Mouse (Mus musculus): Measurements from ENCODE around the gene Pygl. TPM values are rescaled to one million over a fixed set of nuclear protein-coding genes. Genes with fewer than 3 reads are reported as not detected.
A peak's percentile ranks its signal among the peaks of the same experiment; 100 is the strongest.

The Pygl gene
- polyA plus RNA-seq, 1 experiment from 2014 or later, result 5.1 TPM

- 87% methylated on average over 6 of the region's 6 CpGs for WGBS
- Histone ChIP-seq H3K36me3 (ENCODE audit: control insufficient read depth, insufficient read depth) (no peaks in the 10 kb centered on the region), H3K9me3 (ENCODE audit: control insufficient read depth, low read length) (no peaks in the 10 kb centered on the region), H3K4me1 (replicated peaks; ENCODE audit: control insufficient read depth, insufficient read depth, low read length) (peaks cover 4% of the 10 kb centered on the region), H3K27me3 (replicated peaks; ENCODE audit: control insufficient read depth, insufficient read depth, low read length) (no peaks in the 10 kb centered on the region), H3K4me3 (replicated peaks; ENCODE audit: low read length) (no peak overlapping the region), H3K27ac (ENCODE audit: low read length) (no peak overlapping the region), H3K9ac (replicated peaks; ENCODE audit: low read depth, low read length) (no peak overlapping the region), H3K4me2 (ENCODE audit: low read length) (no peak overlapping the region)
- ATAC-seq, result no peak
Observed at GRCm38 (mm10) chr12:70213601-70214000, 17.7 kb downstream of the Pygl start.

DNA sequence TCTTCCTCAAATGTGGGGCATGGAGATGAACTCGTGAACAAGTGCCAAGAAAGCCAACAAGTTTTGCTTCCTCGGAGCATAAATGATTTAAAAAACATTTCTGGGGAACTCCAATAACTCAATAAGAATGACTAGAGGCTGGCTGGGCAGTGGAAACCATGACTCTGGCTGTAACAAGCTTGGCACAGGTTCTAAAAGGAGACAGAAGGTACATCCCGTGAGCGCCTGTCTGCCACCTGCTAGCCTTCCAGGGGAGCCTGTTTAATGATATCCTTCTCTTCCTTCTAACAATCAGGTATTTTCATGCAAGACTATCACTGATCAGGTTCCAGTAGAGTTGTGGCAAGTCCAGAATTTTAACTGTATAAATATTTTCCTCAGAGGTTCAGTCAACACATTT, 18.8 kb downstream of the Pygl start:
- Histone ChIP-seq H3K9ac (replicated peaks; ENCODE audit: low read depth, low read length) (no peak overlapping the region), H3K4me3 (replicated peaks; ENCODE audit: low read length) (no peak overlapping the region), H3K4me1 (replicated peaks; ENCODE audit: control insufficient read depth, insufficient read depth, low read length) (peaks cover 4% of the 10 kb centered on the region), H3K27me3 (replicated peaks; ENCODE audit: control insufficient read depth, insufficient read depth, low read length) (no peaks in the 10 kb centered on the region), H3K4me2 (ENCODE audit: low read length) (no peak overlapping the region), H3K27ac (ENCODE audit: low read length) (no peak overlapping the region), H3K9me3 (ENCODE audit: control insufficient read depth, low read length) (no peaks in the 10 kb centered on the region), H3K36me3 (ENCODE audit: control insufficient read depth, insufficient read depth) (no peaks in the 10 kb centered on the region)
- no peak for ATAC-seq
- 56% methylated on average over 4 of the region's 4 CpGs for WGBS

GRCm38 (mm10) chr12:70208214-70208613, 23.1 kb downstream of the Pygl start:
- Histone ChIP-seq H3K9me3 (ENCODE audit: control insufficient read depth, low read length) (no peaks in the 10 kb centered on the region), H3K27ac (ENCODE audit: low read length) (no peak overlapping the region), H3K4me3 (replicated peaks; ENCODE audit: low read length) (no peak overlapping the region), H3K9ac (replicated peaks; ENCODE audit: low read depth, low read length) (no peak overlapping the region), H3K4me2 (ENCODE audit: low read length) (no peak overlapping the region), H3K27me3 (replicated peaks; ENCODE audit: control insufficient read depth, insufficient read depth, low read length) (no peaks in the 10 kb centered on the region), H3K4me1 (replicated peaks; ENCODE audit: control insufficient read depth, insufficient read depth, low read length) (no peaks in the 10 kb centered on the region), H3K36me3 (ENCODE audit: control insufficient read depth, insufficient read depth) (no peaks in the 10 kb centered on the region)
- ATAC-seq, result no peak
- 68% methylated on average over 5 of the region's 5 CpGs for WGBS

- H3K9me3 ChIP-seq (ENCODE audit: control insufficient read depth, low read length), result no peaks in the 10 kb centered on the region
- ATAC-seq, result no peak
- H3K4me1 ChIP-seq (replicated peaks; ENCODE audit: control insufficient read depth, insufficient read depth, low read length), result no peaks in the 10 kb centered on the region
- H3K27me3 ChIP-seq (replicated peaks; ENCODE audit: control insufficient read depth, insufficient read depth, low read length), result no peaks in the 10 kb centered on the region
- H3K4me2 ChIP-seq (ENCODE audit: low read length), result no peak overlapping the region
- no peaks in the 10 kb centered on the region for H3K36me3 ChIP-seq (ENCODE audit: control insufficient read depth, insufficient read depth)
- H3K9ac ChIP-seq (replicated peaks; ENCODE audit: low read depth, low read length), result no peak overlapping the region
- H3K4me3 ChIP-seq (replicated peaks; ENCODE audit: low read length), result no peak overlapping the region
- 80% methylated on average over 8 of the region's 8 CpGs for WGBS
- no peak overlapping the region for H3K27ac ChIP-seq (ENCODE audit: low read length)
Observed at GRCm38 (mm10) chr12:70204433-70204832, 26.9 kb downstream of the Pygl start.

DNA sequence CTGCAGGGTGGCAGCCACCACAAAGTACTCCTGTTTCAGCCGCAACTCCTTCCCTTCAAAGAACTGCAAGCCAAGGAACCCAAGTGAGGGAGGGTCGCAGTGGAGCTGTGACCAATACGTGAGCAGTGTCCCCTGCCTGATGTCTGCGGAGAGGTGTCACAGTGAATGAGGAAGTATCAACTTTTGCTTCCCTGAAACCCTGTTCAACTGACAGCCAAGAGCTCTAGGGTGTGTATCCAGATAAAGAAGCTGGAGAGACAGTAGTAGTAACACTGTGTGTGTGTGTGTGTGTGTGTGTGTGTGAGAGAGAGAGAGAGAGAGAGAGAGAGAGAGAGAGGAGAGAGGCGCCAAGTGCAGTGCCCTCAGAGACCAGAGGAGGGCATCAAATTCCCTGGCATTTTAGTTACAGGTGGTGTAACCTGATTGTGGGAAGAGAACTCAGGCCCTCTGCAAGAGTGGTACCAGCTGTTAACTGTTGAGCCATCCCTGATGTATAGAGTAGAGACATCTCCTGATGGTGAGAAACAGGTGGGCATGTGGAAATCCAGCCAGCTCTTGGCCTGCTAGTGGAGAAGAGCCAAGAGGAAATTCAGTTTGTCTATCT, 29.3 kb downstream of the Pygl start:
- ATAC-seq, result no peak
- Histone ChIP-seq H3K36me3 (ENCODE audit: control insufficient read depth, insufficient read depth) (no peaks in the 10 kb centered on the region), H3K9ac (replicated peaks; ENCODE audit: low read depth, low read length) (no peak overlapping the region), H3K27me3 (replicated peaks; ENCODE audit: control insufficient read depth, insufficient read depth, low read length) (no peaks in the 10 kb centered on the region), H3K4me2 (ENCODE audit: low read length) (no peak overlapping the region), H3K9me3 (ENCODE audit: control insufficient read depth, low read length) (no peaks in the 10 kb centered on the region), H3K27ac (ENCODE audit: low read length) (no peak overlapping the region), H3K4me1 (replicated peaks; ENCODE audit: control insufficient read depth, insufficient read depth, low read length) (no peaks in the 10 kb centered on the region), H3K4me3 (replicated peaks; ENCODE audit: low read length) (no peak overlapping the region)
- 74% methylated on average over 5 of the region's 5 CpGs for WGBS

DNA sequence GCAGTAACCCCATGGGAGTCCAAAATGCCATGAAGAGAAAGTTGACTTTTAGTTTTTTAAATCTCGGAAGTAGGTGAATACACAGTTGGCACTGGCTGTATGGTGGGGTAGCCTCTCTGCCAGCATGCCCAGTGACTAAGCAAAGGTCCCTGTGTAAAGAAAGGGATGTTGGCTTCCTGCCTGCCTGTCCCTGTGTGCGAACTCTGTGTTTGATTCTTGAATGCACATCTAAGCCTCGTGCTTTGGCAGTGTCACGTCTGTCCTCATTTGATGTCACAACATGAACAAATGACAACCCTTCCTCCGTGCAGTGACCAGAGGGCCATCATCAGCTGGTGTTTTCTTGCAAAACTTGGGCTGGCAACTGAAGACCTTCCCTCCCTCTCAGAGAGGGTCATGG, 34.9 kb downstream of the Pygl start:
- H3K4me3 ChIP-seq (replicated peaks; ENCODE audit: low read length), result no peak overlapping the region
- 0 out of 2 replicates have a peak, but pooled peaks cover 3% of the 10 kb centered on the region for H3K4me1 ChIP-seq (replicated peaks; ENCODE audit: control insufficient read depth, insufficient read depth, low read length)
- H3K9me3 ChIP-seq (ENCODE audit: control insufficient read depth, low read length), result no peaks in the 10 kb centered on the region
- H3K27ac ChIP-seq (ENCODE audit: low read length), result no peak overlapping the region
- WGBS, result 57% methylated on average over 5 of the region's 5 CpGs
- no peak overlapping the region for H3K9ac ChIP-seq (replicated peaks; ENCODE audit: low read depth, low read length)
- H3K36me3 ChIP-seq (ENCODE audit: control insufficient read depth, insufficient read depth), result no peaks in the 10 kb centered on the region
- ATAC-seq, result no peak
- no peaks in the 10 kb centered on the region for H3K27me3 ChIP-seq (replicated peaks; ENCODE audit: control insufficient read depth, insufficient read depth, low read length)
- H3K4me2 ChIP-seq (ENCODE audit: low read length), result no peak overlapping the region

DNA sequence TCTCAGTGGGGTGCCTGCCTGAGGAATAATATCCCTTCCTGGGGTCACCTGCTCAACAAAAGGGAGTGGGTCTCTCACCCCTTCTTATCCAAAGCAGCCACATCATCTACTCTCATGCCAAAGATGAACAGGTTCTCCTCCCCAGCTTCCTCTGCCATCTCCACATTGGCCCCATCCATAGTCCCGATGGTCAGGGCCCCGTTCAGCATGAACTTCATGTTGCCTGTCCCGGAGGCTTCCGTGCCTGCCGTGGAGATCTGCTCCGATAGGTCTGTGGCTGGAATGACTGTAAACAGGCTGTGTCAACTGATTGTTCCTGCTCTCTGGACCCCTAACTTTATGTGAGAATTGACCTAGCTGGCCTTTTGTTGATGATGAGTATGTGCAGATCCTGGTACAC, 35.9 kb downstream of the Pygl start:
- H3K4me3 ChIP-seq (replicated peaks; ENCODE audit: low read length), result no peak overlapping the region
- no peaks in the 10 kb centered on the region for H3K36me3 ChIP-seq (ENCODE audit: control insufficient read depth, insufficient read depth)
- WGBS, result 96% methylated on average over 6 of the region's 6 CpGs
- ATAC-seq, result no peak
- no peaks in the 10 kb centered on the region for H3K27me3 ChIP-seq (replicated peaks; ENCODE audit: control insufficient read depth, insufficient read depth, low read length)
- no peak overlapping the region for H3K27ac ChIP-seq (ENCODE audit: low read length)
- H3K9me3 ChIP-seq (ENCODE audit: control insufficient read depth, low read length), result no peaks in the 10 kb centered on the region
- 0 out of 2 replicates have a peak, but pooled peaks cover 3% of the 10 kb centered on the region for H3K4me1 ChIP-seq (replicated peaks; ENCODE audit: control insufficient read depth, insufficient read depth, low read length)
- H3K9ac ChIP-seq (replicated peaks; ENCODE audit: low read depth, low read length), result no peak overlapping the region
- H3K4me2 ChIP-seq (ENCODE audit: low read length), result no peak overlapping the region

GRCm38 (mm10) chr12:70192267-70192727, 39.0 kb downstream of the Pygl start:
- peak overlapping the region; percentile 19; the same call in 1 of the 2 replicates for H3K9ac ChIP-seq (replicated peaks; ENCODE audit: low read depth, low read length)
- H3K4me3 ChIP-seq (replicated peaks; ENCODE audit: low read length), result peak overlapping the region; percentile 33
- 0 out of 2 replicates have a peak, but pooled peaks cover 3% of the 10 kb centered on the region for H3K4me1 ChIP-seq (replicated peaks; ENCODE audit: control insufficient read depth, insufficient read depth, low read length)
- no peaks in the 10 kb centered on the region for H3K9me3 ChIP-seq (ENCODE audit: control insufficient read depth, low read length)
- H3K27me3 ChIP-seq (replicated peaks; ENCODE audit: control insufficient read depth, insufficient read depth, low read length), result no peaks in the 10 kb centered on the region
- H3K36me3 ChIP-seq (ENCODE audit: control insufficient read depth, insufficient read depth), result no peaks in the 10 kb centered on the region
- ATAC-seq, result peak; percentile 66
- H3K27ac ChIP-seq (ENCODE audit: low read length), result no peak overlapping the region
- 12% methylated on average over 19 of the region's 19 CpGs for WGBS
- H3K4me2 ChIP-seq (ENCODE audit: low read length), result peak overlapping the region; percentile 57

GRCm38 (mm10) chr12:70184173-70184783, 47.0 kb downstream of the Pygl start:
- WGBS, result 77% methylated on average over 22 of the region's 22 CpGs
- no peak for ATAC-seq
- Histone ChIP-seq H3K27me3 (replicated peaks; ENCODE audit: control insufficient read depth, insufficient read depth, low read length) (no peaks in the 10 kb centered on the region), H3K9ac (replicated peaks; ENCODE audit: low read depth, low read length) (no peak overlapping the region), H3K4me3 (replicated peaks; ENCODE audit: low read length) (peak overlapping the region; percentile 13; the same call in 1 of the 2 replicates), H3K4me2 (ENCODE audit: low read length) (no peak overlapping the region), H3K4me1 (replicated peaks; ENCODE audit: control insufficient read depth, insufficient read depth, low read length) (no peaks in the 10 kb centered on the region), H3K27ac (ENCODE audit: low read length) (no peak overlapping the region), H3K36me3 (ENCODE audit: control insufficient read depth, insufficient read depth) (no peaks in the 10 kb centered on the region), H3K9me3 (ENCODE audit: control insufficient read depth, low read length) (0 out of 2 replicates have a peak, but pooled peaks cover 3% of the 10 kb centered on the region)

Measured in forebrain, embryonic 16.5 days (tissue).